Mouse (Mus musculus): ENCODE results near the gene Gm21190. TPM values are rescaled to one million over a fixed set of nuclear protein-coding genes. Genes with fewer than 3 reads are reported as not detected.
A peak's percentile ranks its signal among the peaks of the same experiment; 100 is the strongest.
"Not testable (repeated sequence)": the region's sequence is repeated elsewhere in the genome, so short reads cannot be mapped to it uniquely, and the experiment has no call there.

Gene Gm21190
- polyA plus RNA-seq (2015; fragmentation: Nextera tagmentation; extraction: Ambion mirVana), result not detected in 2 replicates

DNA sequence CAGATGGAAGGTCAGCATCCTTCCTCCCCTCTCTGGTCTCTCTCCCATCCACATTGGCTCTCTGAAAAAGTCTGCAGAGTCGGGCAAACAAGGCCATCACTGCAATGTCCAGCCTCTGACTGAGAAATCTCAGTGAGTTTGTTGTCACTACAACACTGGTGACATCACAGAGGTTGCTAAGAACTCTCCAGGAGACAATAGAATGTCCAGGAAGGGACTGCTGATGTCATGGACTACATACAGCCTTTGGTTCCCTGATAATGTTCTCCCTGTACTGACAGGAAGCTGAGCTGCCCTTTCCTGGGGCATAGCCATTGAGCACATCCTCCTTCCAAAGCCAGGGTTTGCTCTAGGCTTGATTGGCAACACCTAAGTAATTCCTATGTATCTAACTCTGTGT is at the start of gene Gm21190:
Gm21190 (minus strand) TSS at position 101 of the 400 bp plus-strand sequence.
- ATAC-seq (ENCODE audit: low FRiP score, low TSS enrichment); H3K4me1 ChIP-seq (ENCODE audit: insufficient read depth, low read length); H3K4me3 ChIP-seq (ENCODE audit: low read length); H3K4me2 ChIP-seq (replicated peaks; ENCODE audit: low read depth, low read length); H3K27ac ChIP-seq (ENCODE audit: low read length); H3K36me3 ChIP-seq (ENCODE audit: insufficient read depth, low read length); H3K27me3 ChIP-seq (ENCODE audit: insufficient read depth, low read length); H3K9me3 ChIP-seq (ENCODE audit: low read length); H3K9ac ChIP-seq (replicated peaks; ENCODE audit: low read length): not testable (repeated sequence)
- WGBS, result no CpG with 5 or more reads among the region's 1 CpGs

- WGBS, result no CpG with 5 or more reads among the region's 1 CpGs
- H3K9ac ChIP-seq (replicated peaks; ENCODE audit: low read length); H3K4me3 ChIP-seq (ENCODE audit: low read length); ATAC-seq (ENCODE audit: low FRiP score, low TSS enrichment); H3K27me3 ChIP-seq (ENCODE audit: insufficient read depth, low read length); H3K9me3 ChIP-seq (ENCODE audit: low read length); H3K27ac ChIP-seq (ENCODE audit: low read length); H3K4me2 ChIP-seq (replicated peaks; ENCODE audit: low read depth, low read length); H3K36me3 ChIP-seq (ENCODE audit: insufficient read depth, low read length); H3K4me1 ChIP-seq (ENCODE audit: insufficient read depth, low read length): not testable (repeated sequence)
Observed at GRCm38 (mm10) chr5:15577033-15577432, 48.0 kb upstream of the Gm21190 start, which contains the start of gene Gm21083. Gm21083 (plus strand) TSS chr5:15577333.

DNA sequence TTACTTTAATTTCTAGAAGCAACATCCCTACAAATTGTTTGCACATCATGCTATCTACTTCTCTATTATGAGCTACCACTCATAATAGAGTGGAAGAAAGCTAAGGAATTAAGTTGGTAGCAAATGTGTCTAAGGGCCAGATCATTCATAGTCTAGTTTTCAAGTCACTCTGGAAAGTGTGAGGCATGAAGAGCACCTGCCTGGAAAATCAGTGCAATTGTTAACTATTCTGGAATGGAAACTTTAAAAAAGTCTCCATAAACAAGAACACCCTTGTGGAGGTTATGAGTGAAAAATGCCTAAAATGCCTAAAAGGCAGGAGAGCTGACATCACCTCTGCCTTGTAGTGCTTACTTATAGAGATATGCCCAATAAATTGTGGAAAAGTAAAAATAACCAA is 44.7 kb upstream of the Gm21190 start:
- not testable (repeated sequence) for H3K4me1 ChIP-seq (ENCODE audit: insufficient read depth, low read length); ATAC-seq (ENCODE audit: low FRiP score, low TSS enrichment); H3K36me3 ChIP-seq (ENCODE audit: insufficient read depth, low read length); H3K27ac ChIP-seq (ENCODE audit: low read length); H3K4me2 ChIP-seq (replicated peaks; ENCODE audit: low read depth, low read length); H3K9ac ChIP-seq (replicated peaks; ENCODE audit: low read length); H3K4me3 ChIP-seq (ENCODE audit: low read length); H3K9me3 ChIP-seq (ENCODE audit: low read length); H3K27me3 ChIP-seq (ENCODE audit: insufficient read depth, low read length)

GRCm38 (mm10) chr5:15561425-15562264 is 32.6 kb upstream of the Gm21190 start:
- peak; percentile 75 for ATAC-seq (ENCODE audit: low FRiP score, low TSS enrichment)
- H3K36me3 ChIP-seq (ENCODE audit: insufficient read depth, low read length); H3K27ac ChIP-seq (ENCODE audit: low read length); H3K4me3 ChIP-seq (ENCODE audit: low read length); H3K9ac ChIP-seq (replicated peaks; ENCODE audit: low read length); H3K4me1 ChIP-seq (ENCODE audit: insufficient read depth, low read length); H3K27me3 ChIP-seq (ENCODE audit: insufficient read depth, low read length); H3K4me2 ChIP-seq (replicated peaks; ENCODE audit: low read depth, low read length): not testable (repeated sequence)
- H3K9me3 ChIP-seq (ENCODE audit: low read length), result peaks cover 10% of the 10 kb centered on the region; the same call in 1 of the 2 replicates
- 81% methylated on average over 3 of the region's 3 CpGs for WGBS

- not testable (repeated sequence) for H3K27ac ChIP-seq (ENCODE audit: low read length); H3K36me3 ChIP-seq (ENCODE audit: insufficient read depth, low read length); H3K4me1 ChIP-seq (ENCODE audit: insufficient read depth, low read length); H3K4me2 ChIP-seq (replicated peaks; ENCODE audit: low read depth, low read length); H3K4me3 ChIP-seq (ENCODE audit: low read length); H3K27me3 ChIP-seq (ENCODE audit: insufficient read depth, low read length); H3K9ac ChIP-seq (replicated peaks; ENCODE audit: low read length); ATAC-seq (ENCODE audit: low FRiP score, low TSS enrichment)
- H3K9me3 ChIP-seq (ENCODE audit: low read length), result peaks cover 19% of the 10 kb centered on the region; the same call in 1 of the 2 replicates
- WGBS, result 68% methylated on average over 1 of the region's 1 CpGs
Observed at GRCm38 (mm10) chr5:15558654-15559053, 29.6 kb upstream of the Gm21190 start.

GRCm38 (mm10) chr5:15549606-15550005 is 20.6 kb upstream of the Gm21190 start:
- 0 out of 2 replicates have a peak, but pooled peaks cover 12% of the 10 kb centered on the region for H3K9me3 ChIP-seq (ENCODE audit: low read length)
- 13% methylated on average over 3 of the region's 3 CpGs for WGBS
- H3K4me1 ChIP-seq (ENCODE audit: insufficient read depth, low read length); H3K9ac ChIP-seq (replicated peaks; ENCODE audit: low read length); H3K4me3 ChIP-seq (ENCODE audit: low read length); H3K27ac ChIP-seq (ENCODE audit: low read length); H3K27me3 ChIP-seq (ENCODE audit: insufficient read depth, low read length); ATAC-seq (ENCODE audit: low FRiP score, low TSS enrichment); H3K4me2 ChIP-seq (replicated peaks; ENCODE audit: low read depth, low read length); H3K36me3 ChIP-seq (ENCODE audit: insufficient read depth, low read length): not testable (repeated sequence)

DNA sequence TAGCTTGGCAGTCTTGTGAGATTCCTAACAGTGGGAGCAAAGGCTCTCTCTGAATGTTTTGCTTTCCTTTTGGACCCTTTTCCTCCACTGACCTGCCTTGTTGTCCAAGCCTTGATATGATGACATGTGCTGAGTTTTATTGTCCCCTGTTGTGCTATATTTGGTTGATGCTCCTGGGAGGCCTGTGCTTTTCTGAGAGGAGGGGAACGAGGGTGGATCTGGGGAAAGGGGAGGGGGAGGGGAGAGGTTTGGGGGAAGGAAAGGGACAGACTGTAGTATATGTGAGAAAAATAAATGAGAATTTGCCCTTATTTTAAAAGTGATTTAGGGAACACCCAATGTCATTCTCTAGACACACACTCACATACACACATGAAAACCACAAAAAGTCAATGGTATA is 20.1 kb upstream of the Gm21190 start:
- not testable (repeated sequence) for ATAC-seq (ENCODE audit: low FRiP score, low TSS enrichment); H3K4me1 ChIP-seq (ENCODE audit: insufficient read depth, low read length); H3K27me3 ChIP-seq (ENCODE audit: insufficient read depth, low read length); H3K36me3 ChIP-seq (ENCODE audit: insufficient read depth, low read length); H3K9ac ChIP-seq (replicated peaks; ENCODE audit: low read length); H3K4me2 ChIP-seq (replicated peaks; ENCODE audit: low read depth, low read length); H3K4me3 ChIP-seq (ENCODE audit: low read length); H3K27ac ChIP-seq (ENCODE audit: low read length)
- 0 out of 2 replicates have a peak, but pooled peaks cover 11% of the 10 kb centered on the region for H3K9me3 ChIP-seq (ENCODE audit: low read length)
- 42% methylated on average over 1 of the region's 1 CpGs for WGBS

DNA sequence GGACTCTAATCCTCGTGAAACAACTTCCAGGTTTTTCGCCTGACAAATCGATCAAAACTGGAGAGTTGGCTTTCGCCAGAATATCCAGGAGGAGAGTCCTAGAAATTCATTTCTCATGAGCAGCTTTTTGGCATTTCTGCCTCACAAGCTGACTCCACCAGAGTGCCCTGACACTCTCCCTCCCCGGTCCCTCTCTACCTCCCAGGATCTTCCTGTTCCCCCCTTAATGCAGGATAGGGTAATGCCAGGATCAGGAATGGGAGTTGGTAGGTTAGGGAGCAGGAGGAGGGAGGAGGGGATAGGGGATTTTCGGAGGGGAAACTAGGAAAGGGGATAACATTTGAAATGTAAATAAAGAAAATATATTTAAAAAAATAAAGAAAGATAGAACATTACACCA is 19.6 kb upstream of the Gm21190 start:
- H3K27ac ChIP-seq (ENCODE audit: low read length); H3K9ac ChIP-seq (replicated peaks; ENCODE audit: low read length); ATAC-seq (ENCODE audit: low FRiP score, low TSS enrichment); H3K4me3 ChIP-seq (ENCODE audit: low read length); H3K36me3 ChIP-seq (ENCODE audit: insufficient read depth, low read length); H3K4me1 ChIP-seq (ENCODE audit: insufficient read depth, low read length); H3K4me2 ChIP-seq (replicated peaks; ENCODE audit: low read depth, low read length); H3K27me3 ChIP-seq (ENCODE audit: insufficient read depth, low read length): not testable (repeated sequence)
- 0 out of 2 replicates have a peak, but pooled peaks cover 10% of the 10 kb centered on the region for H3K9me3 ChIP-seq (ENCODE audit: low read length)
- 72% methylated on average over 6 of the region's 6 CpGs for WGBS

DNA sequence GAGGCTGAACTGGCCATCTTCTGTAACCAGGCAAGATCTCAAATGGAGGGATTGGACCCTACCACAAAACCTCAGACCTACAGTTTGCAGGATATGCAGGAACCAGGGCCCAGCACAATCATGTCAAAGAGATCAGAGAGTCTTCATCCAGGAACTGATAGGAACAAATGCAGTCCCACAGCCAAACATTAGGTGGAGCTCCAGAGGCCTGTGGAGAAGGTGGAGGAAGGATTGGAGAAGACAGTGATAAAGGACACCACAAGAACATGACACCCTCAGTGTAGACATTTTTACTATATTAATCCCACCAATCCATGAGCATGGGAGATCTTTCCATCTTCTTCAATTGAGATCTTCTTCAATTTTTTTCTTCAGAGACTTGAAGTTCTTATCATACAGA is 6.6 kb downstream of the Gm21190 start:
- H3K27me3 ChIP-seq (ENCODE audit: insufficient read depth, low read length); H3K9ac ChIP-seq (replicated peaks; ENCODE audit: low read length); H3K27ac ChIP-seq (ENCODE audit: low read length); H3K36me3 ChIP-seq (ENCODE audit: insufficient read depth, low read length); H3K4me3 ChIP-seq (ENCODE audit: low read length); ATAC-seq (ENCODE audit: low FRiP score, low TSS enrichment); H3K4me2 ChIP-seq (replicated peaks; ENCODE audit: low read depth, low read length); H3K4me1 ChIP-seq (ENCODE audit: insufficient read depth, low read length); H3K9me3 ChIP-seq (ENCODE audit: low read length): not testable (repeated sequence)

DNA sequence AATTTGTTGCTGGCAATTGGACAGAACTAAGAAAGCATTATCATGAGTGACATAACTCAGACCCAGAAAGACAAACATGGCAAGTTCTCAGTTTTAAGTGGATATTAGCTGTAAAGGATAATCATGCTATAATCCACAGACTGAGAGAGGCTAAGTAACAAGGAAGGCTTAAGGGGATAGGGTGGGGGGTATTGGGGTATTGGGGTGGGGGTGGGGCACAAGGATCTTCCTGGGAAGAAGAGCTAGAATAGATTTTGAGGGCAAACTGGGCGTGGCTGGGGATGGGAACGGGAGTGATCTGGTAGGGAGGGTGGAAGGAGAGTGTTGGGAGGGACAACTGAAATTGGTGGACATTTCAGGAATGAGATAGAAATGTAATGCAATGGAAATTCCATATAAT is 7.0 kb downstream of the Gm21190 start:
- not testable (repeated sequence) for H3K36me3 ChIP-seq (ENCODE audit: insufficient read depth, low read length); H3K9ac ChIP-seq (replicated peaks; ENCODE audit: low read length); H3K4me1 ChIP-seq (ENCODE audit: insufficient read depth, low read length); H3K27me3 ChIP-seq (ENCODE audit: insufficient read depth, low read length); ATAC-seq (ENCODE audit: low FRiP score, low TSS enrichment); H3K27ac ChIP-seq (ENCODE audit: low read length); H3K4me3 ChIP-seq (ENCODE audit: low read length); H3K9me3 ChIP-seq (ENCODE audit: low read length); H3K4me2 ChIP-seq (replicated peaks; ENCODE audit: low read depth, low read length)
- WGBS, result 30% methylated on average over 2 of the region's 2 CpGs

Measured in kidney, embryonic 16.5 days (tissue).